12 mouse cellular contexts compared by ENCODE assay signal in genomic region chr1:136839202-136839601, GRCm38 (mm10).
DNase-seq lines count a peak whose midpoint lies in the region; ATAC-seq lines count a peak whose summit lies in the region.
"Had no signal": no experiment of that assay in that cellular context is flagged by ENCODE, and none has a peak within 500 bp of the region (broad histone marks: within the 10 kb centered on the region; RNA-seq: fewer than 3 reads in every experiment).

No protein-coding gene starts in this region.

- 0 out of 2 replicates have a peak, but pooled peaks cover 2% of the 10 kb centered on the region for H3K4me1 ChIP-seq in heart, embryonic 15.5 days (replicated peaks)
- H3K4me1 ChIP-seq in embryonic facial prominence, embryonic 10.5 days = peaks cover 19% of the 10 kb centered on the region
- no peaks in the 10 kb centered on the region for H3K4me1 ChIP-seq in stomach, embryonic 14.5 days (ENCODE audit: control insufficient read depth, insufficient read depth, low read length)
- no peaks in the 10 kb centered on the region for H3K4me1 ChIP-seq in neural tube, embryonic 15.5 days
- H3K4me1 ChIP-seq: midbrain, embryonic 13.5 days had no signal

- 0 out of 2 replicates have a peak, but pooled peaks have one; percentile 50 for ATAC-seq in heart, embryonic 15.5 days (replicated peaks; ENCODE audit: insufficient number of reproducible peaks, insufficient read depth, low FRiP score, low read depth)
- ATAC-seq in stomach, embryonic 14.5 days (ENCODE audit: insufficient number of reproducible peaks, insufficient read depth, low FRiP score, low read depth) = 0 out of 2 replicates have a peak, but pooled peaks have one; percentile 33
- no peak for ATAC-seq in neural tube, embryonic 15.5 days (ENCODE audit: low FRiP score)
- ATAC-seq: midbrain, embryonic 13.5 days had no signal

- 65% methylated on average over 10 of the region's 10 CpGs for WGBS in heart, embryonic 15.5 days
- 64% methylated on average over 10 of the region's 10 CpGs for WGBS in embryonic facial prominence, embryonic 10.5 days
- WGBS in stomach, embryonic 14.5 days = 62% methylated on average over 10 of the region's 10 CpGs
- WGBS in neural tube, embryonic 15.5 days = 77% methylated on average over 10 of the region's 10 CpGs

- intact Hi-C loops in gastrocnemius, postnatal 14 days (cut with DNase I; ENCODE audit: low total_unique reads) = no loop called here

- no peak overlapping the region for H3K9ac ChIP-seq in heart, embryonic 15.5 days
- H3K9ac ChIP-seq in stomach, embryonic 14.5 days (replicated peaks; ENCODE audit: low read depth, low read length) = no peak overlapping the region
- H3K9ac ChIP-seq in neural tube, embryonic 15.5 days (replicated peaks) = no peak overlapping the region
- H3K9ac ChIP-seq: midbrain, embryonic 13.5 days had no signal

- no peak for DNase-seq in heart, postnatal 4 days
- DNase-seq in embryonic facial prominence, embryonic 10.5 days (ENCODE audit: low spot score) = peak; percentile 60
- peak; percentile 59 to 66 for DNase-seq in kidney, postnatal 36 days
- no peak for DNase-seq in right cerebral cortex, adult 2 months (ENCODE audit: low spot score in 2 of 2)
- DNase-seq in gastrocnemius, postnatal 14 days = no peak
- DNase-seq: retina, postnatal 1 day; thymus, adult 18-20 months had no signal

- no peak overlapping the region for H3K4me2 ChIP-seq in heart, embryonic 15.5 days
- no peak overlapping the region for H3K4me2 ChIP-seq in stomach, embryonic 14.5 days (replicated peaks; ENCODE audit: low read depth, low read length)
- no peak overlapping the region for H3K4me2 ChIP-seq in neural tube, embryonic 15.5 days
- H3K4me2 ChIP-seq: midbrain, embryonic 13.5 days had no signal

- H3K36me3 ChIP-seq in heart, embryonic 15.5 days = no peaks in the 10 kb centered on the region
- H3K36me3 ChIP-seq in embryonic facial prominence, embryonic 10.5 days (replicated peaks) = no peaks in the 10 kb centered on the region
- no peaks in the 10 kb centered on the region for H3K36me3 ChIP-seq in stomach, embryonic 14.5 days (ENCODE audit: control insufficient read depth, insufficient read depth, low read length)
- H3K36me3 ChIP-seq in neural tube, embryonic 15.5 days = no peaks in the 10 kb centered on the region
- H3K36me3 ChIP-seq: midbrain, embryonic 13.5 days had no signal

- no peaks in the 10 kb centered on the region for H3K9me3 ChIP-seq in heart, embryonic 15.5 days (replicated peaks)
- no peaks in the 10 kb centered on the region for H3K9me3 ChIP-seq in embryonic facial prominence, embryonic 10.5 days
- no peaks in the 10 kb centered on the region for H3K9me3 ChIP-seq in stomach, embryonic 14.5 days (ENCODE audit: control insufficient read depth, low read depth, low read length)
- H3K9me3 ChIP-seq in neural tube, embryonic 15.5 days (replicated peaks) = no peaks in the 10 kb centered on the region
- H3K9me3 ChIP-seq: midbrain, embryonic 13.5 days had no signal

- H3K27me3 ChIP-seq in heart, embryonic 15.5 days = no peaks in the 10 kb centered on the region
- no peaks in the 10 kb centered on the region for H3K27me3 ChIP-seq in embryonic facial prominence, embryonic 10.5 days (replicated peaks; ENCODE audit: low read depth, poor library complexity, severe bottlenecking)
- no peaks in the 10 kb centered on the region for H3K27me3 ChIP-seq in stomach, embryonic 14.5 days (ENCODE audit: control insufficient read depth, insufficient read depth, low read length)
- no peaks in the 10 kb centered on the region for H3K27me3 ChIP-seq in neural tube, embryonic 15.5 days (replicated peaks)
- H3K27me3 ChIP-seq: midbrain, embryonic 13.5 days had no signal

- no peak overlapping the region for H3K4me3 ChIP-seq in heart, embryonic 15.5 days
- no peak overlapping the region for H3K4me3 ChIP-seq in embryonic facial prominence, embryonic 10.5 days
- no peak overlapping the region for H3K4me3 ChIP-seq in stomach, embryonic 14.5 days (ENCODE audit: low read depth, low read length)
- no peak overlapping the region for H3K4me3 ChIP-seq in neural tube, embryonic 15.5 days (replicated peaks)
- H3K4me3 ChIP-seq: heart, adult 2 months; midbrain, embryonic 13.5 days had no signal

- H3K27ac ChIP-seq in heart, embryonic 15.5 days = no peak overlapping the region
- H3K27ac ChIP-seq in embryonic facial prominence, embryonic 10.5 days (replicated peaks) = peak overlapping the region; percentile 48; the same call in 1 of the 2 replicates
- H3K27ac ChIP-seq in stomach, embryonic 14.5 days (ENCODE audit: low read length) = no peak overlapping the region
- H3K27ac ChIP-seq in neural tube, embryonic 15.5 days (replicated peaks) = no peak overlapping the region
- H3K27ac ChIP-seq: heart, adult 2 months; midbrain, embryonic 13.5 days had no signal

Comparison
In these comparisons a context has a peak if more than half of its experiments do, and no peak if none do; other contexts are left out.
1. DNase-seq: peak in embryonic facial prominence, embryonic 10.5 days (single experiment) and kidney, postnatal 36 days (2 of 2); none in heart, postnatal 4 days (single experiment), right cerebral cortex, adult 2 months (0 of 2) and gastrocnemius, postnatal 14 days (single experiment).